Mouse (Mus musculus) forebrain, embryonic 14.5 days (tissue): ENCODE data around the gene Nudt14. TPM values are rescaled to one million over a fixed set of nuclear protein-coding genes. Genes with fewer than 3 reads are reported as not detected.

ENCODE experiments used
- ATAC-seq: fragments of 200-750 bp; cut with Nextera tagmentation; 2 replicates; pipeline ENCODE4 v1.8.0; 2017; ENCODE audit warnings: mild to moderate bottlenecking, moderate library complexity
- DNase-seq: peaks from one replicate; pipeline ENCODE4 v3.0.0-alpha.2; 2015; ENCODE audit warnings: low spot score
- H3K27ac ChIP-seq: fragments of 300-500 bp; sonication (generic); 2 replicates; pipeline ENCODE4 v1.5.1; 2014; ENCODE audit warnings: low read depth, mild to moderate bottlenecking, control low read depth, low read length, moderate library complexity
- H3K27me3 ChIP-seq: fragments of 300-500 bp; sonication (generic); replicated peaks from 2 replicates; pipeline ENCODE4 v1.6.1; 2014; ENCODE audit warnings: low read length, control low read depth, mixed read lengths; ENCODE audit not compliant: control insufficient read depth, insufficient read depth
- H3K36me3 ChIP-seq: fragments of 300-500 bp; sonication (generic); 2 replicates; pipeline ENCODE4 v1.6.1; 2014; ENCODE audit warnings: low read length, control low read depth; ENCODE audit not compliant: control insufficient read depth, insufficient read depth
- H3K4me1 ChIP-seq: fragments of 300-500 bp; sonication (generic); 2 replicates; pipeline ENCODE4 v1.6.1; 2014; ENCODE audit warnings: antibody characterized with exemption, low read length, control low read depth; ENCODE audit not compliant: control insufficient read depth, insufficient read depth
- H3K4me2 ChIP-seq: fragments of 300-500 bp; sonication (generic); 2 replicates; pipeline ENCODE4 v1.6.1; 2014; ENCODE audit warnings: mild to moderate bottlenecking, control low read depth, low read length
- H3K4me3 ChIP-seq: fragments of 300-500 bp; sonication (generic); 2 replicates; pipeline ENCODE4 v1.5.1; 2014; ENCODE audit warnings: low read depth, low read length, control low read depth
- H3K9ac ChIP-seq: fragments of 300-500 bp; sonication (generic); 2 replicates; pipeline ENCODE4 v1.6.1; 2014; ENCODE audit warnings: mild to moderate bottlenecking, low read length, control low read depth, moderate library complexity
- H3K9me3 ChIP-seq: fragments of 300-500 bp; sonication (generic); replicated peaks from 2 replicates; pipeline ENCODE4 v1.6.1; 2016; ENCODE audit warnings: low read length, control low read depth, mixed read lengths; ENCODE audit not compliant: control insufficient read depth
- WGBS: fragments of 180-500 bp; shearing (Covaris S2); extraction: QIAGEN DNeasy Blood & Tissue Kit; methylation state at CpG from one replicate; pipeline ENCODE4 v1.1.7; 2014; 5-methylcytosine and 5-hydroxymethylcytosine counted together
- polyA plus RNA-seq: library from polyadenylated mRNA; unstranded; fragments of >200 nt; fragmentation: Nextera tagmentation; extraction: Ambion mirVana; gene quantifications from 2 replicates; pipeline ENCODE4 v1.2.1, GENCODE M21; 2014

Gene Nudt14
- polyA plus RNA-seq, 1 experiment from 2014 or later, result 75.9 TPM

DNA sequence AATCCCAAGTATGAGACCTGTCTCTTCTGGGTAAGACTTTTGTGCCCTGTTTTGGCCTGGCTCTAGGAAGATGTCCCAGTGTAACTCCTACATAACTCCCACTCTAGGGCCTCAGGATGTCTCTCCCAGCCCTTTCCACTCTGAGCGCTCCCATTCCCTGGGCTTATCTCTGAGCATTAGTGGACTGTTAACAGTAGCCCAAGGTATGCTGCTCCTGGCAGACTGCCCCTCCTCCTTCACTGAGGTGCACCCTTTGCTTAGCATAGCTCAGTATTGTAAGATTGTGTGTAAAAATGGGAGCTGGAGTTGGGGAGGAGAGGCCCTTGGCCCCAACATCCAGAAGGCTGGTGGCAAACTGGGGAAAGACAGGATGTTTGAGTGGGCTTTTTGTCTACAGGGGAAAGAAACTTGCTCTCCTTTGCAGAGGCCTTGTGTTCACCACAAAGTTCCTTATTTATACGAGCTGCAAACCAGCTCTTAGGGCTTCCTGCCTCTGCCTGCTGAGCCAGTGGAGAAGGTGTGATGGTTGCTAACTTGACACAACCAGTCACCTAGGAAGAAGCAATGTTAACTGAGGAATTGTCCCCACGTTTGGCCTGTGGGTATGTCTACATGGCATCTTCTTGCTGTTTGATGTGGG, 11.1 kb upstream of the Nudt14 start:
- H3K9me3 ChIP-seq, result no peaks in the 10 kb centered on the region
- H3K36me3 ChIP-seq, result 0 out of 2 replicates have a peak, but pooled peaks cover 6% of the 10 kb centered on the region
- no peak overlapping the region for H3K4me3 ChIP-seq
- H3K27ac ChIP-seq, result no peak overlapping the region
- no peaks in the 10 kb centered on the region for H3K27me3 ChIP-seq
- WGBS, result 81% methylated on average over 3 of the region's 3 CpGs
- ATAC-seq (no peak), DNase-seq (no peak)
- no peak overlapping the region for H3K9ac ChIP-seq
- peaks cover 12% of the 10 kb centered on the region for H3K4me1 ChIP-seq
- no peak overlapping the region for H3K4me2 ChIP-seq

DNA sequence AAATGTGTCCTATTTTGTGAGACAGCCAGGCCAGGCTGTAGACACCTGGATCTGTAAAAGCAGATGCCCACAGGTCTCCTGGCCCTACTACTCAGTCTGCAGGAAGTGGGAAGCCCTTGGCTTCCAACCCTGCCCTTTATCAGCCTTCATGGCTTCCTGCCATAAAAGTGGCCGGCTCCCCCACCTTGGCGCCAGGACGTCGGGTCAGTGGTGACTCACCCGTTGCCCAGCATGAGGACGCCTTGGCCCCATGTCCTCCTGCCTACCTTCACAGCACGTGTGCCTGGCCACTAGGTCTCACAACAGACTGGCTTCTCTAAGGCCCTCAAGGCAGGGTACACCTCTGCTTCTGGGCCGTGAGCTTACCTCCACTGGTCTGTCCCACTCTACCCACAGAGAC, 10.5 kb upstream of the Nudt14 start:
- 74% methylated on average over 8 of the region's 8 CpGs for WGBS
- no peak overlapping the region for H3K4me2 ChIP-seq
- H3K27me3 ChIP-seq, result no peaks in the 10 kb centered on the region
- no peak overlapping the region for H3K9ac ChIP-seq
- H3K36me3 ChIP-seq, result no peaks in the 10 kb centered on the region
- H3K4me3 ChIP-seq, result no peak overlapping the region
- no peak for DNase-seq
- no peaks in the 10 kb centered on the region for H3K9me3 ChIP-seq
- no peak for ATAC-seq
- no peak overlapping the region for H3K27ac ChIP-seq
- H3K4me1 ChIP-seq, result peaks cover 12% of the 10 kb centered on the region

DNA sequence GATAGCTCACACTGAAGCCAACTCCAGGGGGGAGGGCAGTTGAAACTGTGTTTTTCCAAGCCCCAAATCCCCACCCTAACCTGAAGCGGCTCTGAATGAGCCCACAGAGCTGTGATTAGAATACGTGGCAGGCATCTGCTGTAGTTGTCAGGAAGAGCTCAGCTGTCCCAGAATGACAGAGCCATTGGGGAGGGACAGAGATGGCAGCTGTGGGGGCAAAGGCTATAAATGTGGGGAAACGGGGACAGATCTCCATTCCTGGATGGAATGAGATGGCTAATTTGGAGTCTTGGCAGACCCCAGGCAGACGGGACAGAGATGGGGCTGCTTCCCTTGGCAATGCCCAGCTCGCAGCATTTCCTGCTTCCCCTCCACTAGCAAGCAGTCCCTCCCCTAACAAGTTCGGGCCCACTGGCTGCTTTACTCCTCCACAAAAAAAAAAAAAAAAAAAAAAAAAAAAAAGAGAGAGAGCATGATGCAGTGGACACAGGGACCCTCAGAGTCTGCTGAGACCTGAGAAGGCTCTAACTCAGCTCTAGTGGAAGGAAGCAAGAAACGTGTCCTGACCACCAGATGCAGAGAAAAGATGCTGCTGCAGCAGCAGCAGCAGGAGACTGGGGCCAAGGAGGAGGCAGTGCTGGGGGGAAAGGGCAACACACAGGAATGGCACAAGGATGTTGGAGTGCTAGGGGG, 9.4 kb upstream of the Nudt14 start:
- no peak for ATAC-seq
- WGBS, result 23% methylated on average over 7 of the region's 7 CpGs
- Histone ChIP-seq H3K27me3 (no peaks in the 10 kb centered on the region), H3K4me2 (peak overlapping the region; percentile 84), H3K9ac (peak overlapping the region; percentile 93; the same call in 1 of the 2 replicates), H3K27ac (0 out of 2 replicates have a peak overlapping the region, but pooled peaks have one; percentile 85), H3K4me1 (peaks cover 12% of the 10 kb centered on the region), H3K36me3 (no peaks in the 10 kb centered on the region), H3K9me3 (no peaks in the 10 kb centered on the region), H3K4me3 (no peak overlapping the region; the same call in 1 of the 2 replicates)
- no peak for DNase-seq

DNA sequence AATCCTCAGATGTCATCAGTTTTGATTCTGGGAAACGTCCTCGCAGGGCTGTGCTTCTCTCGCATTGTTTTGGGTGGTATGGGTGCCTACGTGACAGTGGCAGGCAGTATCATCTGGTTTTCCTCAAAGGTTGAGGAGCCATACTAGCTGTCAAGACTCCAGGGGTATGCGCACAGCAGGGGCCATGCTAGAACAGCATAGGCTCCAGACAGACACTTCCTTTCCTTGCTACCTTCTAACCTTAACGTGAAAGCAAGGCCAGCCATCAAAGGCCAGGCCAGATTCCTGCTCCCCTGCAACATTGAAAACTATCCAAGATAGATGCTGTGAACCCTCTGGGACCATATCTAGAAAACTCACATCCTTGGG, 8.8 kb upstream of the Nudt14 start:
- Histone ChIP-seq H3K4me3 (peak overlapping the region; percentile 57), H3K27ac (peak overlapping the region; percentile 85; the same call in 1 of the 2 replicates), H3K9ac (peak overlapping the region; percentile 93), H3K9me3 (no peaks in the 10 kb centered on the region), H3K36me3 (no peaks in the 10 kb centered on the region), H3K4me2 (peak overlapping the region; percentile 84), H3K4me1 (peaks cover 12% of the 10 kb centered on the region), H3K27me3 (no peaks in the 10 kb centered on the region)
- WGBS, result 8% methylated on average over 6 of the region's 6 CpGs
- DNase-seq (no peak), ATAC-seq (peak; percentile 28; the same call in 1 of the 2 replicates)

DNA sequence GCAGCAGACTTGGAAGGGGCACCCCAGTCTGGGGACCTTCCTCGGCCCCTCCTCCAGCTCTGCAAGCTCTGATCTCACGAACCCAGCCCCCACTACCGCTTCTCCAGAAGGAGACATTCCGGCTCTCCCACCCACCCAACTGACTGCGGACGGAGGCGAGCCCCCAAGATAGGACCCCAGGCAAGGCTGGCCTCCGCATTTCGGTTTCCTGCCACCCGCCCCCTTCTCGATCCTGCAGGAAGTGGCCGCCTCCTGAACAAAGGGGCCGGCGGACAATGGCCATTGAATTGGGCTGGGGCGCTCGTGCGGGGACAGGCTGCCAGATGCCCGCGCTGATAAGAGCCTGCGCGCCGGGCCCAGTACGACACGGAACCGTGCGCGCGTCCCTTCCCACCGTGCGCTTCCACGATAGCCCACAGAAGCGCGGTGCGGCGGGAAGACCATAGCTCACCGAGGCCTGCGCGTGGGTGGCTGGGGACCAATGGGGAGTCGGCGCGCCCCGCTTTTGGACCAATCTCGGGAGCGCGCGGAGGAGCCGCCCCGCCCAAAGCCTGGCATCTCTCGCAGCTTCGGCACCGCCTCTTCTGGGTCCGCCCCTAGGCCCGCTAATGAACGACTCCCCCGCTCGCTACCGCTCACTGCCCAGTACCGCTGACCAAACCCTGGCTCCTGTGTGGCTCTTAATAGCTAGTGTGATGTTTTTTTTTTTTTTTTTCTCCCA, 8.3 kb upstream of the Nudt14 start:
- ATAC-seq (peak; percentile 94), DNase-seq (peak; percentile 97)
- no peaks in the 10 kb centered on the region for H3K27me3 ChIP-seq
- H3K9ac ChIP-seq, result peak overlapping the region; percentile 93
- no peaks in the 10 kb centered on the region for H3K9me3 ChIP-seq
- H3K4me1 ChIP-seq, result peaks cover 12% of the 10 kb centered on the region
- no peaks in the 10 kb centered on the region for H3K36me3 ChIP-seq
- under 1% methylated on average over 58 of the region's 58 CpGs for WGBS
- peak overlapping the region; percentile 85 for H3K27ac ChIP-seq
- peak overlapping the region; percentile 57 for H3K4me3 ChIP-seq
- peak overlapping the region; percentile 84 for H3K4me2 ChIP-seq

DNA sequence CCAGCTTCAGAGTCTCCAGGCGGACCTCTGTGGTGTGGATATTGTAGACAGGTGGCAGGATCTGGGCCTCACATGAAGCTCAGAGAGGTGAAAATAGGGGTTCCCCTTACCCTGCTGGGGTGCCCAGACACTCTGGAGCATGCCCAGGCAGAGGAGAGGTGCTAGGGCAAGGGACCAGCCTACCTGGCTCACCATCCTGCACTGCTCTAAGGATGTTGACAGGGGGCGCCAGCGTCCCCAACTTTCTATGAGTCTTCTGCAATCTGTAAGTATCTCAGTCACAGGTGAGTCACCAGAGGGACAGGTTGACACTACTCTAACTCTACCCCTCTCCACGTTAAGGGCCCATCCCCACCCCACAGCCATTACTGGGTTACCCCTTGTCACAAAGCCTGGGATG, 5.4 kb upstream of the Nudt14 start:
- peaks cover 12% of the 10 kb centered on the region for H3K4me1 ChIP-seq
- no peak for ATAC-seq
- no peaks in the 10 kb centered on the region for H3K36me3 ChIP-seq
- no peaks in the 10 kb centered on the region for H3K9me3 ChIP-seq
- no peak overlapping the region for H3K4me2 ChIP-seq
- H3K27me3 ChIP-seq, result no peaks in the 10 kb centered on the region
- DNase-seq, result no peak
- no peak overlapping the region for H3K4me3 ChIP-seq
- H3K9ac ChIP-seq, result no peak overlapping the region
- 23% methylated on average over 4 of the region's 4 CpGs for WGBS
- no peak overlapping the region for H3K27ac ChIP-seq

DNA sequence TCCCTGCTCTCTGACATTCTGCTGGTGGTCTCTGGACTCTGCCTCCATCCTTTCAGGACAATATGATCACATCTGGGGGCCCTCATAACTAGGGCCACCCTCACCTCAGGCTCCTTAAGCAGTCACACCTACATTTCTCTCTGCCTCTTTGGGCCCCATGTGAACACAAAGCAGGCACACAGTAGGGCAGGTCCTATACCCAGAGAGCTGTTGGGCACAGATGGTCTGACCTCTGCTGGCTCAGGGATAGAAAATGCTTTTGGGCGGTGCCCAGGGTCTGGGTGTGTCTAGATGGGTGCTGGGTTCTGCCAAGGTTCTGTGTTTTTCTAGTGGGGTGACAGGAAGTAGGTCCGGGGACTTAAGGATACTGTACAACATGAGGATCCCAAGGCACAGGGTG, 1.7 kb upstream of the Nudt14 start:
- 94% methylated on average over 2 of the region's 2 CpGs for WGBS
- H3K27ac ChIP-seq, result no peak overlapping the region
- H3K9ac ChIP-seq, result no peak overlapping the region
- ATAC-seq (no peak), DNase-seq (no peak)
- no peaks in the 10 kb centered on the region for H3K27me3 ChIP-seq
- H3K9me3 ChIP-seq, result no peaks in the 10 kb centered on the region
- no peak overlapping the region for H3K4me3 ChIP-seq
- H3K4me2 ChIP-seq, result no peak overlapping the region
- 0 out of 2 replicates have a peak, but pooled peaks cover 9% of the 10 kb centered on the region for H3K4me1 ChIP-seq
- no peaks in the 10 kb centered on the region for H3K36me3 ChIP-seq

DNA sequence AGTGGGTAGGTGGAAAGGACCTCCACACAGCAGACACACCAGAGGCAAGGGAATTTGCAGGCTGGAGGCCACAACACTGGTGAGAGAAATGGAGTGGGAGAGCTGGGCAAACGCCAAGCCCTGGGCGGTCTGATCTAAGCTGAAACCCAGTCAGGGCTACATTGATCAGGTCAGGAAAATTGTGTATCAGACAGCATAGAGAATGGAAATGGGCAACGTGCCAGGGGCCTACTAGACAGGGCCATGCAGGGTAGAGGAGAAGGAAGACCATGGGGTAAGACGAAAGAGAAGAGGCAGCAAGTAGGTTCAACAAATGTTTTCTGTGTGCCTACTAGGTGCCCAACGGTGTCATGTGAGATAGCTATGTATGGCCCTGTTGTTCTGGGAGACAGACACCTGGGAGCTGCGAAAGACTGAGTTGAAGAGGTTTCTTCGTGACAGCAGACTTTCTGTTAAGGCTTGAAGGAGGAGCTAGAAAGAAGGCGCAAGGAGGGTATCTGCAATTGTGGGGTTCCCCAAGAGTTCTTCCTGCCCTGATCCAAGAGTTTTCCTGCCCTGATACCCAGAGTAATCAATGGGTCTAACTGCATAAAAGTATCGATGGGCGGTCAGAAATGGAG, 658 bp downstream of the Nudt14 start:
- Histone ChIP-seq H3K4me3 (peak overlapping the region; percentile 60), H3K4me1 (0 out of 2 replicates have a peak, but pooled peaks cover 9% of the 10 kb centered on the region), H3K27ac (no peak overlapping the region), H3K4me2 (peak overlapping the region; percentile 67), H3K9me3 (no peaks in the 10 kb centered on the region), H3K36me3 (no peaks in the 10 kb centered on the region), H3K27me3 (no peaks in the 10 kb centered on the region), H3K9ac (peak overlapping the region; percentile 73)
- no peak for DNase-seq
- WGBS, result 36% methylated on average over 10 of the region's 10 CpGs
- peak; percentile 16 for ATAC-seq
